Mouse (Mus musculus): Measurements from ENCODE around the gene Edn3.

- TF ChIP-seq POLR2A (IDR thresholded peaks at IDR 0.05; ENCODE audit: borderline replicate concordance, insufficient read depth, low read length): no peak
- no peak for TF ChIP-seq CTCF (IDR thresholded peaks at IDR 0.05; ENCODE audit: borderline replicate concordance, insufficient read depth, low read depth, low read length)
Measured at GRCm38 (mm10) chr2:174715938-174716337, 44.5 kb upstream of the Edn3 start.
